In genomic region chr19:29374947-29375346, GRCm38 (mm10) we compare ENCODE assay signal across 30 mouse cellular contexts. TPM values are rescaled to one million over a fixed set of nuclear protein-coding genes. Genes with fewer than 3 reads are reported as not detected.
DNase-seq lines count a peak whose midpoint lies in the region.
"Had no signal": no experiment of that assay in that cellular context is flagged by ENCODE, and none has a peak within 500 bp of the region (broad histone marks: within the 10 kb centered on the region; RNA-seq: fewer than 3 reads in every experiment).

No protein-coding gene starts in this region.

- H3K27ac ChIP-seq in brown adipose tissue, adult 24 weeks (replicated peaks; ENCODE audit: low read depth, low read length), result 0 out of 2 replicates have a peak overlapping the region, but pooled peaks have one; percentile 1
- H3K27ac ChIP-seq: embryonic facial prominence, embryonic 13.5 days; embryonic facial prominence, embryonic 15.5 days; forebrain, embryonic 10.5 days; forebrain, embryonic 12.5 days had no signal

- H3K4me3 ChIP-seq in brown adipose tissue, adult 24 weeks (ENCODE audit: insufficient read depth, low read depth, low read length), result peak overlapping the region; percentile 19
- H3K4me3 ChIP-seq: embryonic facial prominence, embryonic 13.5 days; embryonic facial prominence, embryonic 15.5 days; erythroblast, embryonic 14.5 days; forebrain, embryonic 10.5 days; forebrain, embryonic 12.5 days had no signal

- intact Hi-C loops in heart, postnatal 14 days (cut with DNase I), result no loop called here

- H3K4me1 ChIP-seq in brown adipose tissue, adult 24 weeks (ENCODE audit: control insufficient read depth, insufficient read depth, insufficient read length, low read length), result peaks cover 13% of the 10 kb centered on the region
- H3K4me1 ChIP-seq: embryonic facial prominence, embryonic 13.5 days; forebrain, embryonic 12.5 days had no signal

- peak; percentile 76 for DNase-seq in heart, adult 11 months
- no peak for DNase-seq in heart, postnatal 14 days
- DNase-seq in CD4-positive helper T cell, adult 2 months (ENCODE audit: low read depth, low spot score), result peak; percentile 25
- no peak for DNase-seq in lung, postnatal 14 days
- DNase-seq in right cerebral cortex, postnatal 36 days (ENCODE audit: low spot score in 2 of 2), result no peak
- DNase-seq: adrenal gland, adult 8-10 months; adrenal gland, postnatal 14 days; adrenal gland, postnatal 36 days; B cell, adult 2 months; cerebellum, adult 11 months; cerebellum, adult 18-20 months; cerebellum, adult 8-10 months; cerebellum, adult 9-11 months; cerebellum, postnatal 14 days; cerebellum, postnatal 36 days; embryo, embryonic 11 days had no signal

RNA-seq across cellular contexts. Expression of gene Cd274, which starts 7.7 kb away (rescaled TPM):
- 1 to 10 TPM in 1 of 2 experiments, under 1 TPM in 1; 0.84 to 1.5 TPM for total RNA-seq in heart, postnatal 14 days (2021)
- 52.6 and 58.2 TPM in 2 replicates for polyA plus RNA-seq in brown adipose tissue, adult 24 weeks (2012; ENCODE audit: insufficient read depth, insufficient read length, missing spikeins)
- polyA plus RNA-seq: erythroblast, embryonic 14.5 days had no signal

RNA-seq across cellular contexts. Expression of gene Plgrkt, which starts 7.8 kb away (rescaled TPM):
- 10 to 100 TPM; 28.9 to 30.4 TPM for total RNA-seq in heart, postnatal 14 days (2021)
- polyA plus RNA-seq in brown adipose tissue, adult 24 weeks (2012; ENCODE audit: insufficient read depth, insufficient read length, missing spikeins), result 118 and 119 TPM in 2 replicates

RNA-seq across cellular contexts. Expression of gene Pdcd1lg2, which starts 35.8 kb away (rescaled TPM):
- total RNA-seq in heart, postnatal 14 days (2021), result not detected
- not detected in 2 replicates for polyA plus RNA-seq in brown adipose tissue, adult 24 weeks (2012; ENCODE audit: insufficient read depth, insufficient read length, missing spikeins)
- total RNA-seq: adrenal gland, adult 18-20 months; adrenal gland, adult 8-10 months; adrenal gland, postnatal 14 days; adrenal gland, postnatal 36 days had no signal
- polyA plus RNA-seq: embryonic facial prominence, embryonic 11.5 days; embryonic facial prominence, embryonic 13.5 days; embryonic facial prominence, embryonic 15.5 days; erythroblast, embryonic 14.5 days; forebrain, embryonic 10.5 days; forebrain, embryonic 14.5 days; forebrain, embryonic 16.5 days had no signal

RNA-seq across cellular contexts. Expression of gene Rln1, which starts 40.5 kb away (rescaled TPM):
- total RNA-seq in heart, postnatal 14 days (2021), result not detected
- polyA plus RNA-seq in brown adipose tissue, adult 24 weeks (2012; ENCODE audit: insufficient read depth, insufficient read length, missing spikeins), result not detected in 2 replicates
- total RNA-seq: adrenal gland, adult 18-20 months; adrenal gland, adult 8-10 months; adrenal gland, postnatal 14 days; adrenal gland, postnatal 36 days; common myeloid progenitor, adult 5-6 weeks had no signal
- polyA plus RNA-seq: activated CD4-positive, CD25-positive, alpha-beta regulatory T cell, adult 4 months; embryonic facial prominence, embryonic 13.5 days; erythroblast, embryonic 14.5 days; G1E; Patski had no signal

RNA-seq across cellular contexts. Expression of gene Insl6, which starts 49.8 kb away (rescaled TPM):
- total RNA-seq in heart, postnatal 14 days (2021), result under 1 TPM in 1 of 2 experiments, not detected in 1; 0.32 TPM
- 8.0 and 8.2 TPM in 2 replicates for polyA plus RNA-seq in brown adipose tissue, adult 24 weeks (2012; ENCODE audit: insufficient read depth, insufficient read length, missing spikeins)
- polyA plus RNA-seq: erythroblast, embryonic 14.5 days had no signal

Comparison
In these comparisons a context has a peak if more than half of its experiments do, and no peak if none do; other contexts are left out.
1. DNase-seq: peak in heart, adult 11 months (single experiment) and CD4-positive helper T cell, adult 2 months (single experiment); none in heart, postnatal 14 days (0 of 2), lung, postnatal 14 days (single experiment) and right cerebral cortex, postnatal 36 days (0 of 2).